Mouse (Mus musculus): ENCODE data around the gene Cpe. TPM values are rescaled to one million over a fixed set of nuclear protein-coding genes. Genes with fewer than 3 reads are reported as not detected.

Cpe gene
- polyA plus RNA-seq, 1 experiment from 2014 or later = 4.3 TPM

DNA sequence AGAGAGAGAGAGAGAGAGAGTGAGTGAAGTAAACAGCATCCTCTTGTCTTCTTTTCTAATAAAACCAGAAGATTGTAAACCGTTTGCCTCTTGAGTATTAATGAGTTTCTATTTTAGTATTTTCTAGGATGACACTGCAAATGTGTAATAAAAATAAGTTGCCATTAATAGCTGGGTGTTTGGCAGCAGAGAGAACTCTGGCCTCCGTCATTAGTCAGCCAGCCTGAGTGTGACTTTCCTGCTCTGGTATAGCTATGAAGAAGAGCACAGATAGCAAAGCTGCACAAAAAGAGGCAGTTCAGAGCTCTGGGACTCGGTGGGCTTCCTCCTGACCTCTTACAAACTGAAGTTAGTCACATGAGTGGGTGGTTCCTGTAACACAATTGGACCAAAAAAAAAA is 27.3 kb downstream of the Cpe start:
- Histone ChIP-seq H3K4me1 (ENCODE audit: control insufficient read depth, low read depth, low read length) (no peaks in the 10 kb centered on the region), H3K9ac (ENCODE audit: low read depth, low read length) (no peak overlapping the region)
- 35% methylated on average over 3 of the region's 3 CpGs for WGBS (ENCODE audit: insufficient replicate concordance)

GRCm38 (mm10) chr8:64664811-64665210 is 28.0 kb downstream of the Cpe start:
- H3K27me3 ChIP-seq (ENCODE audit: control insufficient read depth, insufficient read depth, low read depth, low read length) = no peaks in the 10 kb centered on the region
- H3K27ac ChIP-seq (ENCODE audit: low read length) = no peak overlapping the region
- H3K4me2 ChIP-seq (ENCODE audit: low read depth, low read length) = no peak overlapping the region
- no peak overlapping the region for H3K4me3 ChIP-seq (ENCODE audit: low read depth, low read length)
- no peaks in the 10 kb centered on the region for H3K9me3 ChIP-seq (replicated peaks; ENCODE audit: control insufficient read depth, low read length)
- H3K36me3 ChIP-seq (ENCODE audit: control insufficient read depth, insufficient read depth) = no peaks in the 10 kb centered on the region
- no peaks in the 10 kb centered on the region for H3K4me1 ChIP-seq (ENCODE audit: control insufficient read depth, low read depth, low read length)
- no peak overlapping the region for H3K9ac ChIP-seq (ENCODE audit: low read depth, low read length)
- WGBS (ENCODE audit: insufficient replicate concordance) = 50% methylated on average over 3 of the region's 3 CpGs
- no peak for ATAC-seq (ENCODE audit: low read depth)

More for the DNA sequence above, 27.3 kb downstream of the Cpe start:
- no peak overlapping the region for H3K4me3 ChIP-seq (ENCODE audit: low read depth, low read length)
- H3K27me3 ChIP-seq (ENCODE audit: control insufficient read depth, insufficient read depth, low read depth, low read length) = no peaks in the 10 kb centered on the region
- H3K9me3 ChIP-seq (replicated peaks; ENCODE audit: control insufficient read depth, low read length) = no peaks in the 10 kb centered on the region
- no peak for ATAC-seq (ENCODE audit: low read depth)
- H3K27ac ChIP-seq (ENCODE audit: low read length) = no peak overlapping the region
- H3K4me2 ChIP-seq (ENCODE audit: low read depth, low read length) = no peak overlapping the region
- H3K36me3 ChIP-seq (ENCODE audit: control insufficient read depth, insufficient read depth) = no peaks in the 10 kb centered on the region

DNA sequence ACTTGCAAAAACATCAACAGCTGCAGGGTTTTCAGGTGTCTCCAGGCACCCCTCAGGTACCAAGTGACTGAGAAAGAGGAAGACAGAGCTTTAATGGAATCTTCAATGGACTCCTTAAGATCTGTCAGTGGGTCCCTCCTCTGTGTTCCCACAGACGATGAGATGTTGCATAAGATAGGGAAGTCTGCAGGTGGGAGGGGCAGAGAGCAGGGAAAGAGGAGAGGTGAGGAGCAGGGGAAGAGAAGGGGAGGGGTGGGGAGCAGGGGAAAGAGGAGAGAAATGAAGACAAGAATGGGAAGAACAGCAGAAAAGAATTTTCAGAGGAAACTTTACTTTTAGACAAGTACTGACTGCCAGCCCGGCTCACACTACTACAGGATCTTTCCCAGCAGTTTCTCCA is 28.5 kb downstream of the Cpe start:
- ATAC-seq (ENCODE audit: low read depth) = no peak
- WGBS (ENCODE audit: insufficient replicate concordance) = 23% methylated on average over 2 of the region's 2 CpGs

DNA sequence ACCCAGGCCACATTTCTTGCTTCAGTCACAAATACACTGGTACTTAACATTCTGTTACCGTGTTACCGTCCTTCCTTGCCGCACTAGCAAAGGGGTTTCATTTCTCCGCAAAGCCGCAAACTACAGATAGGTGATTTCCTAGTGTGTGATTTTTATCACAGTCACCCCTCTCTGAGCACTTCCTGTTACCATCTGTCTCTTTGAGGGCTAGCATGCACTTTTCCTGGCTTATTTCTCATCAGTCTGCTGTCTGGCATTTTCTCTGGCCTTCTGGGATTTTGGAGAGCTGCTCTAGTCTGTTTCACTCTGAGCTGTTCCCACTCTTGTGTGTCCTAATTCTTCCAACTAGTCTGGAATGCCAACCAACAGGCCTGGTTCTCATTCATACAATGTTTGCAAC is 33.8 kb downstream of the Cpe start:
- 67% methylated on average over 5 of the region's 5 CpGs for WGBS (ENCODE audit: insufficient replicate concordance)
- Histone ChIP-seq H3K4me3 (ENCODE audit: low read depth, low read length) (no peak overlapping the region), H3K4me2 (ENCODE audit: low read depth, low read length) (no peak overlapping the region), H3K27me3 (ENCODE audit: control insufficient read depth, insufficient read depth, low read depth, low read length) (no peaks in the 10 kb centered on the region), H3K27ac (ENCODE audit: low read length) (no peak overlapping the region), H3K9ac (ENCODE audit: low read depth, low read length) (no peak overlapping the region), H3K9me3 (replicated peaks; ENCODE audit: control insufficient read depth, low read length) (no peaks in the 10 kb centered on the region), H3K4me1 (ENCODE audit: control insufficient read depth, low read depth, low read length) (no peaks in the 10 kb centered on the region), H3K36me3 (ENCODE audit: control insufficient read depth, insufficient read depth) (no peaks in the 10 kb centered on the region)
- no peak for ATAC-seq (ENCODE audit: low read depth)

More for the DNA sequence above, 28.5 kb downstream of the Cpe start:
- H3K27ac ChIP-seq (ENCODE audit: low read length) = no peak overlapping the region
- no peaks in the 10 kb centered on the region for H3K27me3 ChIP-seq (ENCODE audit: control insufficient read depth, insufficient read depth, low read depth, low read length)
- H3K9me3 ChIP-seq (replicated peaks; ENCODE audit: control insufficient read depth, low read length) = no peaks in the 10 kb centered on the region
- H3K4me1 ChIP-seq (ENCODE audit: control insufficient read depth, low read depth, low read length) = no peaks in the 10 kb centered on the region
- no peak overlapping the region for H3K9ac ChIP-seq (ENCODE audit: low read depth, low read length)
- no peaks in the 10 kb centered on the region for H3K36me3 ChIP-seq (ENCODE audit: control insufficient read depth, insufficient read depth)
- H3K4me2 ChIP-seq (ENCODE audit: low read depth, low read length) = no peak overlapping the region
- no peak overlapping the region for H3K4me3 ChIP-seq (ENCODE audit: low read depth, low read length)

GRCm38 (mm10) chr8:64657980-64658401 is 34.9 kb downstream of the Cpe start:
- WGBS (ENCODE audit: insufficient replicate concordance) = 69% methylated on average over 4 of the region's 4 CpGs
- no peak for ATAC-seq (ENCODE audit: low read depth)
- Histone ChIP-seq H3K4me3 (ENCODE audit: low read depth, low read length) (no peak overlapping the region), H3K9me3 (replicated peaks; ENCODE audit: control insufficient read depth, low read length) (no peaks in the 10 kb centered on the region), H3K27me3 (ENCODE audit: control insufficient read depth, insufficient read depth, low read depth, low read length) (no peaks in the 10 kb centered on the region), H3K4me1 (ENCODE audit: control insufficient read depth, low read depth, low read length) (no peaks in the 10 kb centered on the region), H3K9ac (ENCODE audit: low read depth, low read length) (no peak overlapping the region), H3K27ac (ENCODE audit: low read length) (no peak overlapping the region), H3K4me2 (ENCODE audit: low read depth, low read length) (no peak overlapping the region), H3K36me3 (ENCODE audit: control insufficient read depth, insufficient read depth) (no peaks in the 10 kb centered on the region)

DNA sequence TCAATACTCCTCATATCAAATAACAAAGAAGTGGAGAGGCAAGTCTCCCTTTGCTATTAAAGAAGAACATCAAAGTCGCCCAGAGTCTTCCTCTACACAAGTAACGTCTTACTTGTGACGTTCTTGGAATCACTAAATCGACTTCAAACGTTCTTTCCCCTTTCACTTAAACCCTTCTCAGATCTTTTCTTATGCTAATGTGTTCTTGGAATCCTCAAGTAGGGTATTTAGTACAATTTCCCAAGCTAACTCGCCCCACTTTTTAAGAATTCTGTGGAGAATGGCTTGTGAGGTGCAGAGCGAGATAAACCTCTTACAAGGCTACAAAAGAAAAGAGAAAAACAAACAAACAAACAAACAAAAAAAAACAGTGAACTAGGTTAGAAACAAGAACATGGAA is 35.3 kb downstream of the Cpe start:
- Histone ChIP-seq H3K9ac (ENCODE audit: low read depth, low read length) (no peak overlapping the region), H3K4me3 (ENCODE audit: low read depth, low read length) (no peak overlapping the region), H3K36me3 (ENCODE audit: control insufficient read depth, insufficient read depth) (no peaks in the 10 kb centered on the region), H3K9me3 (replicated peaks; ENCODE audit: control insufficient read depth, low read length) (no peaks in the 10 kb centered on the region), H3K27me3 (ENCODE audit: control insufficient read depth, insufficient read depth, low read depth, low read length) (no peaks in the 10 kb centered on the region), H3K27ac (ENCODE audit: low read length) (no peak overlapping the region), H3K4me1 (ENCODE audit: control insufficient read depth, low read depth, low read length) (no peaks in the 10 kb centered on the region), H3K4me2 (ENCODE audit: low read depth, low read length) (no peak overlapping the region)
- WGBS (ENCODE audit: insufficient replicate concordance) = 42% methylated on average over 7 of the region's 7 CpGs
- no peak for ATAC-seq (ENCODE audit: low read depth)

GRCm38 (mm10) chr8:64655887-64656286 is 37.0 kb downstream of the Cpe start:
- ATAC-seq (ENCODE audit: low read depth) = no peak
- 69% methylated on average over 6 of the region's 6 CpGs for WGBS (ENCODE audit: insufficient replicate concordance)

DNA sequence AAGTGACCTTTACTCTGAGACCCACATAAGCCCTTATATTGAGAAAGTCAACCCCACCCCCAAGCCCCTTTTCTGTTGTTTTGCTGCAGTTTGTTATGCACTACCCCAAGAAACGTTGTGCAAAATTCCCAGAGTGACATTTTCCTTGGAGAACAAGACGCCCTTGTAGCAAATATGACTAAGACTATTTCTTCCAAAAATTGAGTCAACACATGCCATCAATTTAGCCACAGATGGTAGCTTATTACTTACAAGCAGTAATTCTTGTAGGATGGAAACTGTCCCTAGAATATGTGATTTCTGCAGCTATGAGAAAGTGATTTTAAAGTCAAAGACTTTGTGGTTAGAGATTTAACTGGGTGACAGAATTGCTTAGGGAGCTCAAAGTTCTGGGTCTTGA is 37.8 kb downstream of the Cpe start:
- 58% methylated on average over 2 of the region's 2 CpGs for WGBS (ENCODE audit: insufficient replicate concordance)
- Histone ChIP-seq H3K9me3 (replicated peaks; ENCODE audit: control insufficient read depth, low read length) (no peaks in the 10 kb centered on the region), H3K9ac (ENCODE audit: low read depth, low read length) (no peak overlapping the region), H3K4me3 (ENCODE audit: low read depth, low read length) (no peak overlapping the region), H3K36me3 (ENCODE audit: control insufficient read depth, insufficient read depth) (no peaks in the 10 kb centered on the region), H3K27ac (ENCODE audit: low read length) (no peak overlapping the region), H3K4me1 (ENCODE audit: control insufficient read depth, low read depth, low read length) (no peaks in the 10 kb centered on the region), H3K4me2 (ENCODE audit: low read depth, low read length) (no peak overlapping the region), H3K27me3 (ENCODE audit: control insufficient read depth, insufficient read depth, low read depth, low read length) (no peaks in the 10 kb centered on the region)
- no peak for ATAC-seq (ENCODE audit: low read depth)

More at GRCm38 (mm10) chr8:64655887-64656286, 37.0 kb downstream of the Cpe start:
- Histone ChIP-seq H3K27ac (ENCODE audit: low read length) (no peak overlapping the region), H3K4me2 (ENCODE audit: low read depth, low read length) (no peak overlapping the region), H3K36me3 (ENCODE audit: control insufficient read depth, insufficient read depth) (no peaks in the 10 kb centered on the region), H3K4me1 (ENCODE audit: control insufficient read depth, low read depth, low read length) (no peaks in the 10 kb centered on the region), H3K9me3 (replicated peaks; ENCODE audit: control insufficient read depth, low read length) (no peaks in the 10 kb centered on the region), H3K27me3 (ENCODE audit: control insufficient read depth, insufficient read depth, low read depth, low read length) (no peaks in the 10 kb centered on the region), H3K9ac (ENCODE audit: low read depth, low read length) (no peak overlapping the region), H3K4me3 (ENCODE audit: low read depth, low read length) (no peak overlapping the region)

- no peak overlapping the region for H3K4me2 ChIP-seq (ENCODE audit: low read depth, low read length)
- no peak overlapping the region for H3K9ac ChIP-seq (ENCODE audit: low read depth, low read length)
- no peaks in the 10 kb centered on the region for H3K27me3 ChIP-seq (ENCODE audit: control insufficient read depth, insufficient read depth, low read depth, low read length)
- H3K36me3 ChIP-seq (ENCODE audit: control insufficient read depth, insufficient read depth) = no peaks in the 10 kb centered on the region
- H3K4me1 ChIP-seq (ENCODE audit: control insufficient read depth, low read depth, low read length) = no peaks in the 10 kb centered on the region
- ATAC-seq (ENCODE audit: low read depth) = no peak
- H3K9me3 ChIP-seq (replicated peaks; ENCODE audit: control insufficient read depth, low read length) = no peaks in the 10 kb centered on the region
- no peak overlapping the region for H3K4me3 ChIP-seq (ENCODE audit: low read depth, low read length)
- H3K27ac ChIP-seq (ENCODE audit: low read length) = no peak overlapping the region
Observed at GRCm38 (mm10) chr8:64652285-64652684, 40.6 kb downstream of the Cpe start.

GRCm38 (mm10) chr8:64648063-64648462 is 44.8 kb downstream of the Cpe start:
- H3K27ac ChIP-seq (ENCODE audit: low read length) = no peak overlapping the region
- no peaks in the 10 kb centered on the region for H3K9me3 ChIP-seq (replicated peaks; ENCODE audit: control insufficient read depth, low read length)
- ATAC-seq (ENCODE audit: low read depth) = no peak
- H3K4me3 ChIP-seq (ENCODE audit: low read depth, low read length) = no peak overlapping the region
- no peaks in the 10 kb centered on the region for H3K4me1 ChIP-seq (ENCODE audit: control insufficient read depth, low read depth, low read length)
- no peak overlapping the region for H3K9ac ChIP-seq (ENCODE audit: low read depth, low read length)
- H3K4me2 ChIP-seq (ENCODE audit: low read depth, low read length) = no peak overlapping the region
- 62% methylated on average over 4 of the region's 4 CpGs for WGBS (ENCODE audit: insufficient replicate concordance)
- no peaks in the 10 kb centered on the region for H3K27me3 ChIP-seq (ENCODE audit: control insufficient read depth, insufficient read depth, low read depth, low read length)
- H3K36me3 ChIP-seq (ENCODE audit: control insufficient read depth, insufficient read depth) = no peaks in the 10 kb centered on the region

All from liver, embryonic 16.5 days (tissue).